Mouse (Mus musculus) limb, embryonic 10.5 days (tissue): ENCODE results near the gene Tbc1d8. TPM values are rescaled to one million over a fixed set of nuclear protein-coding genes. Genes with fewer than 3 reads are reported as not detected.

Experiments
- DNase-seq: peaks from one replicate; pipeline ENCODE4 v3.0.0-alpha.2; 2017; ENCODE audit warnings: low spot score
- H3K27ac ChIP-seq: fragments of 300-500 bp; sonication (generic); 2 replicates; pipeline ENCODE4 v1.5.1; 2016; ENCODE audit warnings: mild to moderate bottlenecking
- H3K27me3 ChIP-seq: fragments of 300-500 bp; sonication (generic); 2 replicates; pipeline ENCODE4 v1.6.1; 2016; ENCODE audit warnings: low read depth, mild to moderate bottlenecking; ENCODE audit not compliant: poor library complexity, severe bottlenecking
- H3K36me3 ChIP-seq: fragments of 300-500 bp; sonication (generic); 2 replicates; pipeline ENCODE4 v1.6.1; 2016; ENCODE audit warnings: mild to moderate bottlenecking, moderate library complexity
- H3K4me1 ChIP-seq: fragments of 300-500 bp; sonication (generic); 2 replicates; pipeline ENCODE4 v1.6.1; 2016
- H3K4me3 ChIP-seq: fragments of 300-500 bp; sonication (generic); 2 replicates; pipeline ENCODE4 v1.5.1; 2016; ENCODE audit warnings: mild to moderate bottlenecking, moderate library complexity
- H3K9me3 ChIP-seq: fragments of 300-500 bp; sonication (generic); replicated peaks from 2 replicates; pipeline ENCODE4 v1.6.1; 2016; ENCODE audit warnings: mild to moderate bottlenecking
- WGBS: fragments of 180-500 bp; shearing (Covaris S2); methylation state at CpG from one replicate; pipeline ENCODE4 v1.1.7; 2016; 5-methylcytosine and 5-hydroxymethylcytosine counted together
- polyA plus RNA-seq: library from polyadenylated mRNA; unstranded; fragments of >200 nt; fragmentation: Nextera tagmentation; extraction: Ambion mirVana; gene quantifications from 2 replicates; pipeline ENCODE4 v1.2.1, GENCODE M21; 2016

Tbc1d8 gene
- polyA plus RNA-seq, 1 experiment from 2014 or later = 5.1 TPM

DNA sequence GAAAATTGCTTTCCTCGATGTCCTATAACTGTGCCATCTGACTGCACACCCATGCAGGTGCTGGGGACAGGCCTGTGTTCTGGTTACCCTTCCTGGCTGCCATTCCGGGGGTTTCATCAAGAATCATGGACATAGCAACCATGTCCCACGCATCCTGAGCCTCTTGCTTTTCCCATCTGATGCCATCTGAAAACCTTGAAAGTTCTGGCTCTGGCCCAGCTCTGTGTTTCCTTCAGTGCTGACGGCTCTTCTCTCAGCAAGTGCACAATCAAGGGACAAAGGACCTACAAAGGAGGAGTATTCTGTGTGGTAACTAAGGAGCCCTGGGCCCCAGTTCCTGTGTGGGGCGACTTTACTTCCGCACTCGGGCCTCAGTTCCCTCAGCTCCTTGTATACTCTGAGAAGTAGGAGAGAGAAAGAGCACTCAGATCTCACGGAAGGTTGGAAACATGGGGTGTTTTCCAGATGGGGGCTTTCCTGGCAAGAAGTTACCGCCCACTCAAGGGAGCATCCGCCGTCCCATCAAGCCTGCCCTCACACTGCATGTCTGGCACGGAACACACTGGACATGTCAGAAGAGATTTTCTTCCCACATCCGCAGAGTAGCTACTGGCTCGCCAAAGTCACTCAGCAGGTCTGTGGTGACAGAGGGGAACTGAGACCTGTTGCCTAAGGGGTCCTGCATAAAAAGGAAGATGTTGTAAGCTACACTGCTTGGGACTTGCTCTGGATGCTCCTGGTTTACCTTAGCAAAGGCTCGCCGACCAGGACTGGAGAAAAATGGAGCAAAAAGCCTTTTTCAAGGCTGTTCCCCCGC lies 24.5 kb upstream of the Tbc1d8 start:
- no peak for DNase-seq
- H3K4me3 ChIP-seq = no peak overlapping the region
- H3K9me3 ChIP-seq = no peaks in the 10 kb centered on the region
- H3K27ac ChIP-seq = no peak overlapping the region
- no peaks in the 10 kb centered on the region for H3K4me1 ChIP-seq
- no peaks in the 10 kb centered on the region for H3K36me3 ChIP-seq
- H3K27me3 ChIP-seq = no peaks in the 10 kb centered on the region
- 91% methylated on average over 17 of the region's 17 CpGs for WGBS

GRCm38 (mm10) chr1:39499485-39499941 lies 21.0 kb upstream of the Tbc1d8 start:
- no peaks in the 10 kb centered on the region for H3K27me3 ChIP-seq
- WGBS = 94% methylated on average over 2 of the region's 2 CpGs
- H3K4me3 ChIP-seq = no peak overlapping the region
- H3K9me3 ChIP-seq = no peaks in the 10 kb centered on the region
- no peaks in the 10 kb centered on the region for H3K36me3 ChIP-seq
- no peaks in the 10 kb centered on the region for H3K4me1 ChIP-seq
- H3K27ac ChIP-seq = no peak overlapping the region
- no peak for DNase-seq

DNA sequence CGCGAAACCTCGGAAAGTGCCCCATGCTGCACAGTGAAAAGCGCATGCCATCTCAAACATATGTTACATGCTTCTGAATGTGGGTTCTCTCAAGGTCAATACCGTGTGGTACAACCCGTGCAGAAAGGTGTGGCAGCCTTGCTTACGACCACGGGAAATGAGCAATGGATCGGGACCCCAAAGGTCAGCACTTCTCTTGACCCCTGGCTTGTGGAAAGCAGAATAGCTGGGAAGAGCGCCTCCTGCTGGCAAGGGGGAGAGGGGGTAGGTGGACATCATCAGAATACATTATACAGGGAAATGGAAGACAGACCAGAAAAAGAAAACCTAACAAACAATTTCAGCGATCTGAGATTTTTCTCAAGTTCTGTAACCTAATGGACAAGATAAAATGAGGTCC lies 19.2 kb upstream of the Tbc1d8 start:
- Histone ChIP-seq H3K4me3 (no peak overlapping the region), H3K27ac (no peak overlapping the region), H3K27me3 (no peaks in the 10 kb centered on the region), H3K4me1 (no peaks in the 10 kb centered on the region), H3K36me3 (no peaks in the 10 kb centered on the region), H3K9me3 (no peaks in the 10 kb centered on the region)
- 86% methylated on average over 11 of the region's 11 CpGs for WGBS
- no peak for DNase-seq

DNA sequence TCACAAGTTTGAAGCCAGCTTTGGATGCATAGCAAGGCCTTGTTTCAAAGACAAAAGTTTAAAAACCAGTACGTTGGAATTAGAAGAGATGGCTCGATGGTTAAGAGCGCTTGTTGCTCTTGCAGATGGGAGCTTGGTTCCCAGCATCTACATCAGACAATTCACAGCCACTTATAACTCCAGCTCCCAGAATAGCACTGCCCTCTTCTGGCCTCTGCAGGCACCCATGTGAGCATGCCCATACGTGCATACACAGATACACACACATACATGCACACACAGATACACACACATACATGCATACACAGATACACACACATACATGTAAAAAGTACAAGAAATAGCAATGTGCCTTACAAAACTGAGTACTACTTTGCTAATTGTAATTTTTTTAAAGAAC lies 18.4 kb upstream of the Tbc1d8 start:
- H3K36me3 ChIP-seq = no peaks in the 10 kb centered on the region
- no peak for DNase-seq
- no peaks in the 10 kb centered on the region for H3K27me3 ChIP-seq
- no peak overlapping the region for H3K4me3 ChIP-seq
- no peaks in the 10 kb centered on the region for H3K9me3 ChIP-seq
- no peak overlapping the region for H3K27ac ChIP-seq
- 93% methylated on average over 4 of the region's 4 CpGs for WGBS
- no peaks in the 10 kb centered on the region for H3K4me1 ChIP-seq

DNA sequence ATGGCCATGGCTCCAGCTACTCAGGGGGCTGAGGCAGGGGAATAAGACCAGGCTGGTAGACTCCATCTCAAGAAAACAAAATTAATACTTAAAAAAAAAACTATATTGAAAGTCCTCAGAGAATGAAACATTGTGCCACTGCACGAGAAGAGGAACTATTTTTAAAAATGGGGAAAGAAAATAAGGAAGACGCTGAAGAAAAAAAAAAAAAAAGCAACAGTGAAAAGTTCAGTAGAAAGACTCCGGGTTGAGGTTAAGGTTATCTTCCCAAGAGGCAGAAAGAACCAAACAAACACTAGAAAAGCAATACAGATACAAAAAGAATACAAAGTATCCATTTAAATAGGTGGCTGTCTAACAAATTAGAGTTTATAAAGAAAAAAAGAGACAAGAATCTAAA lies 15.1 kb upstream of the Tbc1d8 start:
- H3K27me3 ChIP-seq = no peaks in the 10 kb centered on the region
- H3K4me3 ChIP-seq = no peak overlapping the region
- no peak overlapping the region for H3K27ac ChIP-seq
- WGBS = 84% methylated on average over 3 of the region's 3 CpGs
- no peaks in the 10 kb centered on the region for H3K4me1 ChIP-seq
- no peaks in the 10 kb centered on the region for H3K9me3 ChIP-seq
- no peak for DNase-seq
- H3K36me3 ChIP-seq = no peaks in the 10 kb centered on the region

- H3K9me3 ChIP-seq = no peaks in the 10 kb centered on the region
- no peaks in the 10 kb centered on the region for H3K27me3 ChIP-seq
- no peak overlapping the region for H3K4me3 ChIP-seq
- no peak overlapping the region for H3K27ac ChIP-seq
- no peaks in the 10 kb centered on the region for H3K36me3 ChIP-seq
- DNase-seq = no peak
- no peaks in the 10 kb centered on the region for H3K4me1 ChIP-seq
- whole genome bisulfite sequencing = 91% methylated on average over 5 of the region's 5 CpGs
Observed at GRCm38 (mm10) chr1:39493165-39493564, 14.6 kb upstream of the Tbc1d8 start.

DNA sequence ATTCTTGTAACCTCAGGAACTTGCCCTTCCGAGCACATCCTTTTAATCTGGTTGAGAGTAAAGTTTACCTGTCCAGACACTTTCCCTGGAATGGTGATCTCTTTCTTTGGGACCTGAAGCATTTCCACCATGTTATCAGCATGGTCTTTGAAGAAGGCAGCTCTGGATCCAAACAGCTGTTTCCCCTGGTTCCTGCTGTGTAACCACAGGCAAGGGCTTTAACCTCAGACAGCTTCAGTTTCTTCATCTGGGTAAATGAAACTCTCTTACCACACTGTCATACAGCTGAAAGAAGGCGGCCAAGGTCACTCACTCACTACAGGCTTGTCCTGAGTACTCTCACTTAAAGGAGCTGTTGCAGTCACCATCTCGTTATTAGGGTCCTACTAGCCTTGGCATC lies 8.8 kb upstream of the Tbc1d8 start:
- peaks cover 3% of the 10 kb centered on the region for H3K4me1 ChIP-seq
- H3K27me3 ChIP-seq = no peaks in the 10 kb centered on the region
- 78% methylated on average over 3 of the region's 3 CpGs for WGBS
- DNase-seq = no peak
- no peaks in the 10 kb centered on the region for H3K9me3 ChIP-seq
- no peak overlapping the region for H3K27ac ChIP-seq
- H3K4me3 ChIP-seq = no peak overlapping the region
- H3K36me3 ChIP-seq = no peaks in the 10 kb centered on the region

DNA sequence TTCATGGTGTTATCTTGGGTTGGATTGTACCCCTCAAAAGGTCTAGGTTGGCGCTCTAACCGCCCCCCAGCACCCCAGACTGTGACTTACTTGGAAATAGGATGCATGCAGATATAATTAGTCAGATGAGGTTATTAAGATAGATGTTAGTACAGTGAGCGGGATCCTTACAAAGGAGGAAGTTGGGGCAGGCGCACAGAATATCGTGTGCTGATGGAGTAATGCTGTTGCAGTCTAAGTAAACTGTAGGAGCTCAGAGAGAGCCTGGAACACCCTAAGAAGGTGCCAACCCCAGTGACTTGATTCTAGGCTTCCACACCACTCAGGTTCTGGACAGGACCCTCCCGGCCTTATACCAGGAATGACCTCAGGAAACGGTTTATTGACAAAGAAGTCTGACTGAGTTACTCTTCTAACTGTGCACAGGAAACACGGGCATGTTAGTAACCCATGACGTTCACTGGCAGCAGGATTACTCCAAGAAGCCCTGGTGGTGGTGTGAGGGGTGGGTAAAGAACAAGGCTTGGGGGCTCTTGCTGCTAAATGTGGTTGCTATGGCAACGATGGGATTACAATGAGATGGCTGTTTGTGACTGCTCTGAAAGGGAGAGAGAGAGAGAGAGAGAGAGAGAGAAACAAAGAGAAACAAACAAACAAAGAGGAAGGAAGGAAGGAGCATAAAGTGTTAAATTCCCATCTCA lies 3.7 kb upstream of the Tbc1d8 start:
- H3K27ac ChIP-seq = no peak overlapping the region
- H3K36me3 ChIP-seq = no peaks in the 10 kb centered on the region
- H3K4me3 ChIP-seq = no peak overlapping the region
- 75% methylated on average over 10 of the region's 10 CpGs for WGBS
- no peaks in the 10 kb centered on the region for H3K9me3 ChIP-seq
- DNase-seq = no peak
- H3K27me3 ChIP-seq = peaks cover 9% of the 10 kb centered on the region
- H3K4me1 ChIP-seq = peaks cover 24% of the 10 kb centered on the region

- H3K4me1 ChIP-seq = peaks cover 25% of the 10 kb centered on the region
- 69% methylated on average over 5 of the region's 5 CpGs for WGBS
- H3K27ac ChIP-seq = no peak overlapping the region
- H3K4me3 ChIP-seq = no peak overlapping the region
- no peak for DNase-seq
- H3K27me3 ChIP-seq = peaks cover 20% of the 10 kb centered on the region
- no peaks in the 10 kb centered on the region for H3K36me3 ChIP-seq
- H3K9me3 ChIP-seq = no peaks in the 10 kb centered on the region
Observed at GRCm38 (mm10) chr1:39479254-39479653, 699 bp upstream of the Tbc1d8 start.

- H3K36me3 ChIP-seq = no peaks in the 10 kb centered on the region
- H3K4me1 ChIP-seq = peaks cover 25% of the 10 kb centered on the region
- peak overlapping the region; percentile 80 for H3K4me3 ChIP-seq
- no peak for DNase-seq
- peak overlapping the region; percentile 84 for H3K27ac ChIP-seq
- WGBS = 6% methylated on average over 10 of the region's 10 CpGs
- H3K9me3 ChIP-seq = no peaks in the 10 kb centered on the region
- H3K27me3 ChIP-seq = peaks cover 20% of the 10 kb centered on the region
Observed at GRCm38 (mm10) chr1:39478896-39479200, 293 bp upstream of the Tbc1d8 start.

DNA sequence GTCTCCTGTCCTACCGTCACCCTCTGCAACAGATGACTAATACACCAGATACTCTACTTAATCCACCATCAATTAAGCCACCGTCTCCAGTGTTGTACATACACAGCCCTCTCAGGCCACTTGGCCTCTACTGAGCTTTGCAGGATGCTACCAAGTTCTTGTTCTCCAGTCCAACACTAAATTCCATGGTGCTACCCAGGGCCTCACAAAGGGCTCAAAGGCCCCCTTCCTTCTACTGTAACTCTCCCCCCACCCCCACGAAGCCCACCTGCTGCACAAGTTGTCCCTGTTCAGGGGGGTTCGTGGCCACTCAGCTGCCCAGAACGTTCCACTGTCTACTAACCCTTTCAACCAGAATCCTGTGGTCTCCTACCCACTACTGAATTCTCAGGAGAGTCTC lies 1.5 kb downstream of the Tbc1d8 start:
- Histone ChIP-seq H3K27me3 (peaks cover 20% of the 10 kb centered on the region), H3K4me3 (no peak overlapping the region), H3K4me1 (peaks cover 19% of the 10 kb centered on the region), H3K9me3 (no peaks in the 10 kb centered on the region), H3K36me3 (no peaks in the 10 kb centered on the region), H3K27ac (no peak overlapping the region)
- DNase-seq = no peak
- WGBS = 82% methylated on average over 5 of the region's 5 CpGs

GRCm38 (mm10) chr1:39476341-39476740 lies 2.2 kb downstream of the Tbc1d8 start:
- Histone ChIP-seq H3K4me1 (peaks cover 17% of the 10 kb centered on the region), H3K36me3 (no peaks in the 10 kb centered on the region), H3K9me3 (no peaks in the 10 kb centered on the region), H3K27ac (no peak overlapping the region), H3K27me3 (peaks cover 20% of the 10 kb centered on the region), H3K4me3 (no peak overlapping the region)
- 90% methylated on average over 1 of the region's 1 CpGs for WGBS
- no peak for DNase-seq

DNA sequence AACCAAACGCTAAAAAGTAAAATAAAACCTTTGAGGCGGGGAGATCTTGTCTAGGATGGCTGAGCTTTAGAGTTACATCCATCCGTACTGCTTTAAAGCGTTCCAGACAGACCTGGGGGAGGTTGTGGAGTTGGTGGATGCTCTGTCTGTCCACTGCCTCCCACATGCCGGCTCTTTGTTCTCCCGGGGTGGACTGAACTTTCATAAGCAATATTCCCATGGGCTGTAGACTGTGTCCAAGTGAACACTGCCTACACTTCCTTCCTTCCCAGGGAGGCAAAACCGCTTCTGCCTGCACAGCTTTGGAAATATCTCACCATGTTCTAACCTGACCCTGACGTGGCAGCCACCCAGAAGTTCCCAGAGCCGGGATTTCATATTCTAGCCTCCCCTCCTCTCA lies 4.0 kb downstream of the Tbc1d8 start:
- H3K4me3 ChIP-seq = no peak overlapping the region
- H3K9me3 ChIP-seq = no peaks in the 10 kb centered on the region
- WGBS = 86% methylated on average over 9 of the region's 9 CpGs
- no peaks in the 10 kb centered on the region for H3K36me3 ChIP-seq
- peaks cover 20% of the 10 kb centered on the region for H3K27me3 ChIP-seq
- no peak for DNase-seq
- peaks cover 17% of the 10 kb centered on the region for H3K4me1 ChIP-seq
- H3K27ac ChIP-seq = no peak overlapping the region
